Mouse (Mus musculus) liver, adult 2 months (tissue): ENCODE data around the gene Sipa1l3. TPM values are rescaled to one million over a fixed set of nuclear protein-coding genes. Genes with fewer than 3 reads are reported as not detected.

Experiments used
- DNase-seq: peaks from one replicate; pipeline ENCODE4 v3.0.0-alpha.2; 2011; ENCODE audit warnings: low read depth, low spot score; ENCODE audit errors: extremely low read depth
- H3K27ac ChIP-seq: fragments of 200-500 bp; replicated peaks from 2 replicates; pipeline ENCODE4 v1.5.1; 2012; ENCODE audit warnings: low read depth, mild to moderate bottlenecking, control low read depth, inconsistent platforms, low read length; ENCODE audit not compliant: insufficient read depth
- H3K27me3 ChIP-seq: fragments of 200-500 bp; 2 replicates; pipeline ENCODE4 v1.6.1; 2012; ENCODE audit warnings: mild to moderate bottlenecking, moderate library complexity, low read length, inconsistent platforms; ENCODE audit not compliant: control insufficient read depth, insufficient read depth
- H3K36me3 ChIP-seq: fragments of 200-500 bp; 2 replicates; pipeline ENCODE4 v1.6.1; 2012; ENCODE audit warnings: low read length, inconsistent platforms; ENCODE audit not compliant: control insufficient read depth, insufficient read depth
- H3K4me1 ChIP-seq: fragments of 200-500 bp; 2 replicates; pipeline ENCODE4 v1.6.1; 2011; ENCODE audit warnings: low read length; ENCODE audit not compliant: control insufficient read depth, insufficient read depth
- H3K4me3 ChIP-seq: fragments of 200-500 bp; 2 replicates; pipeline ENCODE4 v1.5.1; 2011; ENCODE audit warnings: low read depth, mild to moderate bottlenecking, control low read depth, low read length, moderate library complexity; ENCODE audit not compliant: insufficient read depth
- H3K79me2 ChIP-seq: fragments of 200-500 bp; 2 replicates; pipeline ENCODE4 v1.6.1; 2012; ENCODE audit warnings: inconsistent platforms, mild to moderate bottlenecking, low read length, moderate library complexity; ENCODE audit not compliant: control insufficient read depth, insufficient read depth
- H3K9ac ChIP-seq: fragments of 200-500 bp; 2 replicates; pipeline ENCODE4 v1.6.1; 2012; ENCODE audit warnings: low read depth, mild to moderate bottlenecking, control low read depth, inconsistent platforms, low read length
- CTCF ChIP-seq: fragments of 200-500 bp; IDR thresholded peaks from 2 replicates; pipeline ENCODE4 v1.5.1; 2011; ENCODE audit warnings: low read depth, low read length, control low read depth
- POLR2A ChIP-seq: fragments of 200-500 bp; IDR thresholded peaks from 2 replicates; pipeline ENCODE4 v1.6.1; 2011; ENCODE audit warnings: low read length, control low read depth; ENCODE audit not compliant: insufficient read depth; ENCODE audit errors: extremely low read depth
- WGBS: fragments of 180-500 bp; shearing (Covaris S2); methylation state at CpG from one replicate; pipeline ENCODE4 v1.1.7; 2018; 5-methylcytosine and 5-hydroxymethylcytosine counted together
- polyA plus RNA-seq: library from polyadenylated mRNA; depleted of rRNA; stranded (reverse); fragments of >200 nt; gene quantifications from 2 replicates; pipeline ENCODE4 v1.2.3, GENCODE M21; 2012
- total RNA-seq: library from RNA; depleted of rRNA; stranded (reverse); fragments of >200 nt; gene quantifications from 2 replicates; pipeline ENCODE4 v1.2.3, GENCODE M21; 2014

Sipa1l3 gene
- total and polyA plus RNA-seq, 2 experiments: 3.1 to 6.5 TPM

- H3K27me3 ChIP-seq: no peaks in the 10 kb centered on the region
- H3K27ac ChIP-seq: no peak overlapping the region
- 91% methylated on average over 16 of the region's 16 CpGs for WGBS
- TF ChIP-seq POLR2A: no peak
- TF ChIP-seq CTCF: no peak
- no peaks in the 10 kb centered on the region for H3K36me3 ChIP-seq
- no peaks in the 10 kb centered on the region for H3K4me1 ChIP-seq
- no peak overlapping the region for H3K9ac ChIP-seq
- H3K79me2 ChIP-seq: peaks cover 3% of the 10 kb centered on the region; the same call in 1 of the 2 replicates
- no peak for DNase-seq
- no peak overlapping the region for H3K4me3 ChIP-seq
Observed at GRCm38 (mm10) chr7:29438655-29439282, 79.7 kb downstream of the Sipa1l3 start.

DNA sequence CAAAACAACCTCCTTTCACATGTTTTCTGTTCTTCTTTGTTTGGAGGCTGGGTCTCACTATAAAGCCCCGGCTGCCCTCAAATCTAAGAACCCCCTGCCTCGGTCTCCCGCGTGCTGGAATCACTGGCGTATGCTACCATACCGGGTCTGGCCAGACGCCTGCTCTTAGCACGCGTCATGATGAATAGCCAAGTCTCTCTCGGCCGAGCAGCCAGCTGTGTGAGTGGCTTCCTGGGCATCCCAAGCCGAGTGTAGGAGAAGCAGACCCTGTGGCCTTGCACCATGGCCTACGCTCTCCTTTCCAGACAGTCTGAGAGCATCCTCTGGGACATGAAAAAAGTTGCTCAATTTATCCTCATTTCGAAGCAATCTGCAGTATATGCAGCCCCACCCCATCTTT lies 80.2 kb downstream of the Sipa1l3 start:
- no peak for DNase-seq
- H3K79me2 ChIP-seq: peaks cover 3% of the 10 kb centered on the region; the same call in 1 of the 2 replicates
- 97% methylated on average over 14 of the region's 14 CpGs for WGBS
- H3K27ac ChIP-seq: no peak overlapping the region
- no peaks in the 10 kb centered on the region for H3K4me1 ChIP-seq
- no peak overlapping the region for H3K9ac ChIP-seq
- no peaks in the 10 kb centered on the region for H3K36me3 ChIP-seq
- H3K27me3 ChIP-seq: no peaks in the 10 kb centered on the region
- no peak overlapping the region for H3K4me3 ChIP-seq
- no peak for TF ChIP-seq CTCF
- TF ChIP-seq POLR2A: no peak

- 91% methylated on average over 10 of the region's 10 CpGs for WGBS
- Histone ChIP-seq H3K27ac (no peak overlapping the region), H3K4me1 (no peaks in the 10 kb centered on the region), H3K4me3 (no peak overlapping the region), H3K79me2 (peaks cover 3% of the 10 kb centered on the region; the same call in 1 of the 2 replicates), H3K9ac (no peak overlapping the region), H3K27me3 (no peaks in the 10 kb centered on the region), H3K36me3 (no peaks in the 10 kb centered on the region)
- DNase-seq: no peak
- TF ChIP-seq POLR2A: no peak
- no peak for TF ChIP-seq CTCF
Observed at GRCm38 (mm10) chr7:29437072-29437471, 81.4 kb downstream of the Sipa1l3 start.

DNA sequence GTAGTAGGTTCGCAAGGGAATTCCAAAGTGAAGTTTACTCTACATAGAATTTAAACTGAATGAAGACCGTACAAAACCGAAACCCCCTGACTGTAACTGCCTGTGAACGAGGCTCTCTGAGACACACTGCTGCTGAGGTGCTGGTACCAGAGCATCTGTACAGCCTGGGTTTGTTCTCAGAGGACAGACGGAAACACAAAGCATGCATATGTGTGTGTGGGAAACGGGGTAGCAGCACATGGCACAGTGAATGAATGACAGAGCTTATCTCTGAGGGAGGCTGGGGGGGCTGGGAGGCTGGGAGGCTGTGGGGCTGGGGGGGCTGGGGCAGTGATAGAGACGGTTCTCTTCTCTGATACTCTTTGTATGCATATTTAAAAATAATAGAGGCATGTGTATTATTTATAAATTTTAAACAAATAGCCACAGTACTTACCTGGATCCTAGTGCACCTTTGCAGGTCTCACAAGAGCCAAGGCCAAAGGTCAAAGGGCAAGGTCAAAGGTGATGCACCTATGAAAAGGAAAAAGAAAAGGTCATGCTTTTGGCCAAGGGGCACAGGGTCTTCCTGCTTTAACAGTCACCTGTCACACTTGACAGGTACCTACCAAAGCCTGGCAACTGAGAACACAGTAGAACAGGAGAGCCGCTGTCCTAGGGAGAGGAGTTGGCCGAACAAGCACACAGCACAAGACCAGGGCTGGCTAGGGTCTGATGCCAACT lies 84.0 kb downstream of the Sipa1l3 start:
- no peak overlapping the region for H3K27ac ChIP-seq
- H3K36me3 ChIP-seq: no peaks in the 10 kb centered on the region
- H3K79me2 ChIP-seq: no peaks in the 10 kb centered on the region; the same call in 1 of the 2 replicates
- H3K4me1 ChIP-seq: no peaks in the 10 kb centered on the region
- no peak for DNase-seq
- WGBS: 89% methylated on average over 9 of the region's 9 CpGs
- H3K4me3 ChIP-seq: no peak overlapping the region
- no peak for TF ChIP-seq POLR2A
- no peak for TF ChIP-seq CTCF
- no peaks in the 10 kb centered on the region for H3K27me3 ChIP-seq
- H3K9ac ChIP-seq: no peak overlapping the region

DNA sequence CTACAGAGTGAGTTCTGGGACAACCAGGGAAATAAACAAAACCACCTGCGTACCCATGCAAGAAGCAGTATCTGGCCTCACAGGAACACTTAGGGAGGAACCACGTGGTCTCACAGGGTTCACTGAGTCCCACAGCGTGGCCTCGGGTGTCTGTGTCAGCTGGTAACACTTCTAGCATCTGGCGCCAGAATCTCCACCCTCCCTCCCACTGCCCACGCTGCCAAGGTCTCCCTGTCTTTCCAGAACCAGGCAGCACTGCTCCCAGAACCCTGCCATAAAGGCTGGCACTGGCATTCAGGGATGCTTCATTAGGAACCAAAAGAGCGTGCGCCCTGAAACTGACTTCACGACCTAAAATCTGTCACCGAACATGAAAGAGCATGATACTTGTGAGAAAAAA lies 84.7 kb downstream of the Sipa1l3 start:
- Histone ChIP-seq H3K9ac (no peak overlapping the region), H3K4me1 (no peaks in the 10 kb centered on the region), H3K4me3 (no peak overlapping the region), H3K27me3 (no peaks in the 10 kb centered on the region), H3K27ac (no peak overlapping the region), H3K79me2 (no peaks in the 10 kb centered on the region; the same call in 1 of the 2 replicates), H3K36me3 (no peaks in the 10 kb centered on the region)
- TF ChIP-seq CTCF: no peak
- TF ChIP-seq POLR2A: no peak
- 90% methylated on average over 10 of the region's 10 CpGs for WGBS
- no peak for DNase-seq
